In the genomic region with DNA sequence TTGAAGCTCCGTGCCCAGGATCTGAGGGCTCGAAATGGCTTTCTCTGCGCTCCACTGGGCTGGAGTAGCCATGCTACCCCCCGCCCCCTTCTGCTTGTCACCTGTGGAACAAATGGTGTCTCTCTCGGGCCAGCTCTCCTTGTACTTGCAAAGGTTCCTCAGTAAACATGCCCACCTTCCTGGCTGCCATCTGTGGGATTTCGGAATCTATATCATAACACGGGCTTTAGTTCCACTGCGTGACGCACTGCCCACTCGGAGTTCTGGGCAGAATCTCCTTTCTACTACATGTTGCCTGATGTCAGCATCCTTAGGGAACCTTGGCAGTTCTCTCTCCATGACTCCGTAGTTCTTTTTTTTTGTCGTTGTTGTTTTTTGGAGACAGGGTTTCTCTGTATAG, we compare ENCODE assay signal across 25 mouse cellular contexts.
"Had no signal": no experiment of that assay in that cellular context is flagged by ENCODE, and none has a peak within 500 bp of the region (broad histone marks: within the 10 kb centered on the region; RNA-seq: fewer than 3 reads in every experiment).

No protein-coding gene starts in this region.

- H3K27me3 ChIP-seq: heart, embryonic 12.5 days; heart, embryonic 13.5 days; heart, embryonic 15.5 days; hindbrain, embryonic 12.5 days; hindbrain, embryonic 13.5 days; hindbrain, embryonic 15.5 days; intestine, embryonic 15.5 days; kidney, embryonic 15.5 days had no signal

- H3K27ac ChIP-seq: heart, embryonic 10.5 days; heart, embryonic 13.5 days; heart, embryonic 15.5 days; hindbrain, embryonic 10.5 days; hindbrain, embryonic 12.5 days; hindbrain, embryonic 13.5 days; hindbrain, embryonic 14.5 days; hindbrain, embryonic 15.5 days; hindbrain, postnatal 0 days; intestine, embryonic 15.5 days; kidney, embryonic 15.5 days; layer of hippocampus, adult 2 months; left cerebral cortex, adult 2 months had no signal

- DNase-seq: heart, postnatal 10 days; heart, postnatal 14 days; heart, postnatal 36 days; kidney, adult 18-20 months; kidney, adult 8-10 months; kidney, postnatal 10 days; kidney, postnatal 14 days; kidney, postnatal 25 days; kidney, postnatal 4 days; layer of hippocampus, adult 9-11 months; layer of hippocampus, postnatal 36 days had no signal

- H3K4me1 ChIP-seq: heart, embryonic 10.5 days; heart, embryonic 12.5 days; heart, embryonic 13.5 days; hindbrain, embryonic 10.5 days; hindbrain, embryonic 12.5 days; hindbrain, embryonic 15.5 days; intestine, embryonic 15.5 days; kidney, embryonic 15.5 days had no signal

- H3K4me3 ChIP-seq: heart, embryonic 10.5 days; heart, embryonic 12.5 days; heart, embryonic 13.5 days; heart, embryonic 15.5 days; hindbrain, embryonic 10.5 days; hindbrain, embryonic 12.5 days; hindbrain, embryonic 13.5 days; hindbrain, embryonic 15.5 days; intestine, embryonic 15.5 days; kidney, embryonic 15.5 days; layer of hippocampus, adult 2 months; left cerebral cortex, adult 2 months had no signal

- H3K36me3 ChIP-seq: intestine, embryonic 15.5 days had no signal
